Mouse (Mus musculus) common myeloid progenitor, adult 5-6 weeks (primary cell): ENCODE data around the gene Gid8. TPM values are rescaled to one million over a fixed set of nuclear protein-coding genes. Genes with fewer than 3 reads are reported as not detected.

Source experiments
- ATAC-seq: replicated peaks from 2 replicates; pipeline ENCODE4 v1.8.0; 2016; ENCODE audit warnings: low read depth, mild to moderate bottlenecking, moderate TSS enrichment, inconsistent platforms; ENCODE audit not compliant: poor library complexity, severe bottlenecking
- total RNA-seq: library from RNA; stranded (forward); fragments of 200-1000, 187-1606 nt; gene quantifications from 2 replicates; pipeline ENCODE4 v1.2.3, GENCODE M21; 2017

Gene Gid8
- total RNA-seq: 78.3 and 83.0 TPM in 2 replicates

- peak; percentile 84 for ATAC-seq
Observed at GRCm38 (mm10) chr2:180709923-180710272, at the start of gene Gid8, which contains the start of gene Dido1. Gene Gid8 (plus strand): TSS chr2:180710117. Gene Dido1 (minus strand): TSS chr2:180709999.

GRCm38 (mm10) chr2:180660521-180660920 is 49.4 kb upstream of the Gid8 start:
- ATAC-seq: no peak

GRCm38 (mm10) chr2:180662008-180662407 is 47.9 kb upstream of the Gid8 start:
- ATAC-seq: no peak

- ATAC-seq: no peak
Observed at GRCm38 (mm10) chr2:180676706-180677105, 33.2 kb upstream of the Gid8 start.

- peak; percentile 88 for ATAC-seq
Observed at GRCm38 (mm10) chr2:180678609-180679140, 31.2 kb upstream of the Gid8 start.

- ATAC-seq: no peak
Observed at GRCm38 (mm10) chr2:180681225-180681624, 28.7 kb upstream of the Gid8 start.

DNA sequence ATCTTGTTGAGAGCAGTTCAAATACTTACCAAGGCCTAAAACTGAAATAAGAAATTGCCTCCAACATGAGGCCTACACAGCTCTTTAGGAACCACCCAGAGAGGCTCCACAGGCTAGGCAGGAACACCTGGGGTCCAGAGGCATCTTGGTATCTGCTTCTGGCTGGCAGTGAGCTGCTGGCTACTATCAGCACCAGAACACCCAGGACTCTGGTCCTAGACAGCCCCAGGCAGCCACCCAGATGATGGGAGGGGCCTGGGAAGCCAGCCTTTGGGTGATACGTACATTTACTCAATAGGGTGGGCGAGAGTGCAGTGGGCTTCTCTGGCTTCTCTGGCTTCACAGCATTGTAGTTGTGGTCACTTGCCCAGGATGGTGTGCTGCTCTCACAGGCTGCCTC is 26.4 kb upstream of the Gid8 start:
- ATAC-seq: no peak

DNA sequence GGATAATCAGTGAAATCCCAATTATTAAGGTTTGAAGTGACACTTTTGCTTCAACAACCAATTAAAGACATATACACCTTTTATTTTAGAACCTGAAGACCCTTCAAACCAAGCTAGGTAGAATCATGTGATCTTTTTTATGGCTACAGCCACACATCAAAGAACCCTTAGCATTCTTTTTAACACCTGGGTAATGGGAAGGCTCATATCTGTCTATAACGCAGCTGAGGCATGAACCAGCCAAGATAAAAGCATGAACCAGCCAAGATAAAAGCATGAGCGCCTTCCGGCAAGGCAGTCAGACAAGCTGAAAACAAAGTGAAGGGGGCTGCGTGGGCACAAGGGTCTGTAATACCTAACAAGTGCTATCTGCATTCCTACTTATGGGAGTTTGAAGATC is 25.9 kb upstream of the Gid8 start:
- no peak for ATAC-seq

- peak; percentile 20 for ATAC-seq
Observed at GRCm38 (mm10) chr2:180689841-180690240, 20.1 kb upstream of the Gid8 start.

GRCm38 (mm10) chr2:180692630-180693029 is 17.3 kb upstream of the Gid8 start:
- ATAC-seq: peak; percentile 94

DNA sequence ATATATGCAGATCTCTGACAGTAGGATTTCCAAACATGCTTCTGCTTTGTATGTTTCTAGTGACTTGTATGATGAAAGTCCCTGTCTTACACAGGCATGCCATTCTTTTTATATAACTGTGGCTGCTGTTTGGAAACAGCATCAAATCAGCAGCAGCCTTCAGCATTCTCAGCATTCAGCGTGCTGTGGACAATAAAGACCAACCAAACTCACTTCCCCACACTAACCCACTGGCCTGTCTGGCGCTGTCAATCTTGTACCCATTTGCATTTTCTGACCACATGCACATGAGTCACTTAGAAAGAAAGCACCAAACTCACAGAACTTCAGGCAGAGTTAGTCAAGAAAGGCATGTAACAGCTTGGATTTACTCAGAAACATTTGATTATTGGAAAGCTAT is 14.7 kb upstream of the Gid8 start:
- ATAC-seq: peak; percentile 66

GRCm38 (mm10) chr2:180700457-180700856 is 9.5 kb upstream of the Gid8 start:
- no peak for ATAC-seq

- peak; percentile 1; the same call in 1 of the 2 replicates for ATAC-seq
Observed at GRCm38 (mm10) chr2:180701053-180701766, 8.7 kb upstream of the Gid8 start.

DNA sequence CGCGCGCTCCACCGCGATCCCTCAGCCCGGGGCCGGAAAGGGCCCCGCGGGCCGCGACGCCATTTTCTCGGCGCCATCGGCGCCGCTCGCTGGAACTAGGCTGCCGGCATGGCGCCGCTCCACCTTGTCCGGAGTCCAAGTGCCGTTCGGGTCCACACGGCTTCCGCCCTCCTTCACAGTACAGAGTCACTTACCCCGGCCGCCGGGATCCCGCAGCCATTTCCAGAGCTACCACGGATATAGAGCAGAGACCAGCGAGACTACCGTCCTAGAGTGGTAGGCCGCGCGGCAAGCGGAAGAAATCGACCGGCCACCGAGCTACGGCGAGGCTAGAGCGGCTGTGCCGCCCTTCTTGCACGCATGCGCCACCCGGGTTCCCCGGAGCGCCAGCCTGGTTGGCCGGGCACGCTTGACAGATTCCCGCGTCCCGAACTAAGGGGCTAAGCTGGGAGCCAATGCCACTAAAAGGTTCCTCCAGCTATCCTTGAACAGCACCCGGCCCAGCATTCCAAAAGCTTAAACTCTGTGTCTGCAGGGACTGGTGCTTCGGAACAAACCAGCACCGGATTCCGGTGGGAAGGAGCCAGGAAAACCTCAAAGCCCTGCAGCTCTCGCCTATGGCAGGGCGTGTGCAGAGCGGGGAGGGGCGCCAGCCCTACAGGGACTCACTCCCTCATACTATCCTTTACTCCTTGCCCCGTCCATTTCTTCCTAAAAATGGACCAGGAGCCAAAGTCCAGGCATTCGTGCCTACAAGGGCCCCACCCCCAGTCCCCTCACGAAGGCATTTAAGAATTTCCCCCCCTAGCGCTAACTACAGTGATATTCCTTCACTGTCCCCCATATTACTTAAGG is 7.9 kb upstream of the Gid8 start:
- ATAC-seq: peak; percentile 77

DNA sequence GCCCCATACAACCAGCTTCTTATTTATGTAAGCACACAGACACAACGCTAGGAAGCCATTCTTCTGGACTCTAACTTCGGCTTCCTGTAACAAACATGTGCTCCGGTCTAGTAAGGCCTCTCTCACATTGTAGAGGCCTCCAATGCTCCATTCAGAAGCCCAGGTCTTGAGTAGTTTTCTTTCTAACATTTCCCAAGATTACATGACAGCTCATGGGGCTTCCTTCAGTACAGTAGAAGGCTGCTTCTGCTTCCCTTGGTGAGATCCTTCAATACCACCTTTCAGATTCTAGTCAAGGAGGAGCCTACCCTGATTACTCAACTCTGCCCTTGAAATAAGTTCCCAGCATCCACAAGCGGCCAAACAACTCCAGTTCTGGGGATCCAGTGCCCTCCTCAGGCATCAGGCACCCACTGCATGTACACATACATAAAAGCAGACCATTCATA is 7.2 kb upstream of the Gid8 start:
- ATAC-seq: no peak

DNA sequence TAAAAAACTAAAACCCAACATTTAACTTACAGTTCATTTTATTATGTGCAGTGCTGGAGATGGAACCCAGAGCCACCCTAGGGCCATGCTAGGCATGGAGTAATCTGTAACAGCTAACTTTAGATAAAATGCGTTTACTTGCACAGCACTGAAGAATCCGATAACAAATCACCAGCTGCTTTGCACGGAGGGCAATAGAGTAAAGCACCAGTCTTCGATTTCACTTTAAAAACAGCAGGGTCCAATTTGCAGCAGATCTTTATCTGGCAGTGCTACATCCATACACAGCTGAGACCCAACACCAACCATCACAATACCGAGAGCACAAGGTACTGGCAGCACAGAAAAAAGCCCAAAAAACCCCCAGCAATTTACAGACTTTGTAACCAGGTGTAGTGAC is 6.7 kb upstream of the Gid8 start:
- no peak for ATAC-seq

- ATAC-seq: peak; percentile 28
Observed at GRCm38 (mm10) chr2:180703645-180704359, 6.1 kb upstream of the Gid8 start.

GRCm38 (mm10) chr2:180704591-180704990 is 5.3 kb upstream of the Gid8 start:
- ATAC-seq: no peak

DNA sequence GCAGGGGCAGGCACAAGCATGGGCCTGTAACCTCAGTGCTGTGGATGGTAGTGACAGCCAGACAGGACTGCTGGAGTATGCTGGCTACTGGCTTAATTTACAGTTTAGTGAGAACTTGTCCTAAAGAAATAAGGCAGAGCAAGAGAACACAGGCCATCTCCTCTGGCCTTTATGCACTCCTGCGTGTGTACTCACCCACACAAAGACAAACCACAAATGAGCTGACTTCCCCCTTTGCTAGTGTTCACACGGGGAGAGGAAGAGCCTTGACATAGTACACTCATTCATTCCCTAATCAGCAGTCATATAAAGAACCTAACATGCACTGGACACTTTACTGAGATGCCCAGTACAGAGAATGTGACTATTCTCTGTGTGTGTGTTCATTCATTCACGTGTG is 4.9 kb upstream of the Gid8 start:
- peak; percentile 31 for ATAC-seq

DNA sequence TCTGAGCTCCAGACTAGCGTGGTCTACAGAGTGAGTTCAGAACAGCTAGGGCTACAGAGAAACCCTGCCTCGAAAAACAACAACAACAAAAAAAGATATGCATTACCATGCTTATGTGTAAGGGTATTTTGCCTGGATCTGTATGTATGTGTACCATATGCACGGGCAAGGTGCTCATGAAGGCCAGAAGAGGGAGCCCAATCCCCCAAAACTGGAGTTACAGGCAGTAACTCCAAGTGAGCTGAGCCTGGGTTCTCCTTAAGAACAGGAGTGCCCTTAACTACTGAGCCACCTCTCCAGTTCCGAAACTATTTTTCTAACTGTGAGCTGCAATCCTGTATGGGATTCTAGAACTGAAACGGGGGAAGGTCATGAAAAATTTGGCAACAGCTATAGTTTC is 3.9 kb upstream of the Gid8 start:
- no peak for ATAC-seq
